Mouse (Mus musculus): ENCODE data around the gene 1110017D15Rik.

- TF ChIP-seq POLR2A (IDR thresholded peaks at IDR 0.05; ENCODE audit: low read depth, low read length) (no peak), CTCF (IDR thresholded peaks at IDR 0.05; ENCODE audit: borderline replicate concordance, insufficient read depth, low read length) (no peak)
Observed at GRCm38 (mm10) chr4:41469199-41469598, 47.9 kb downstream of the 1110017D15Rik start.
